Mouse (Mus musculus) intestine, embryonic 16.5 days (tissue): ENCODE measurements around the gene Cep295. TPM values are rescaled to one million over a fixed set of nuclear protein-coding genes. Genes with fewer than 3 reads are reported as not detected.
A peak's percentile ranks its signal among the peaks of the same experiment; 100 is the strongest.

Experiments
- ATAC-seq: fragments of 200-750 bp; cut with Nextera tagmentation; 2 replicates; pipeline ENCODE4 v1.8.0; 2017; ENCODE audit warnings: moderate TSS enrichment, moderate library complexity
- H3K27ac ChIP-seq: fragments of 300-500 bp; sonication (generic); 2 replicates; pipeline ENCODE4 v1.5.1; 2014; ENCODE audit warnings: mild to moderate bottlenecking, low read length
- H3K27me3 ChIP-seq: fragments of 300-500 bp; sonication (generic); replicated peaks from 2 replicates; pipeline ENCODE4 v1.6.1; 2014; ENCODE audit warnings: low read length, control low read depth, mixed read lengths; ENCODE audit not compliant: control insufficient read depth, insufficient read depth
- H3K36me3 ChIP-seq: fragments of 300-500 bp; sonication (generic); 2 replicates; pipeline ENCODE4 v1.6.1; 2014; ENCODE audit warnings: low read length, control low read depth; ENCODE audit not compliant: control insufficient read depth, insufficient read depth
- H3K4me1 ChIP-seq: fragments of 300-500 bp; sonication (generic); 2 replicates; pipeline ENCODE4 v1.6.1; 2014; ENCODE audit warnings: low read length, control low read depth, mixed read lengths; ENCODE audit not compliant: control insufficient read depth, insufficient read depth
- H3K4me2 ChIP-seq: fragments of 300-500 bp; sonication (generic); 2 replicates; pipeline ENCODE4 v1.6.1; 2014; ENCODE audit warnings: low read depth, low read length, control low read depth
- H3K4me3 ChIP-seq: fragments of 300-500 bp; sonication (generic); 2 replicates; pipeline ENCODE4 v1.5.1; 2014; ENCODE audit warnings: mild to moderate bottlenecking, low read length
- H3K9ac ChIP-seq: fragments of 300-500 bp; sonication (generic); 2 replicates; pipeline ENCODE4 v1.6.1; 2014; ENCODE audit warnings: low read depth, low read length
- H3K9me3 ChIP-seq: fragments of 300-500 bp; sonication (generic); 2 replicates; pipeline ENCODE4 v1.6.1; 2016; ENCODE audit warnings: low read length, control low read depth; ENCODE audit not compliant: control insufficient read depth
- WGBS: fragments of 180-500 bp; shearing (Covaris S2); extraction: QIAGEN DNeasy Blood & Tissue Kit; methylation state at CpG from one replicate; pipeline ENCODE4 v1.1.7; 2014; 5-methylcytosine and 5-hydroxymethylcytosine counted together
- polyA plus RNA-seq: library from polyadenylated mRNA; unstranded; fragments of >200 nt; fragmentation: Nextera tagmentation; extraction: Ambion mirVana; gene quantifications from 2 replicates; pipeline ENCODE4 v1.2.1, GENCODE M21; 2015

The Cep295 gene
- polyA plus RNA-seq: 8.0 and 9.6 TPM in 2 replicates

GRCm38 (mm10) chr9:15357484-15358275 lies at the start of gene Cep295:
Gene Cep295 (minus strand): TSS chr9:15357788.
- peaks cover 6% of the 10 kb centered on the region; the same call in 1 of the 2 replicates for H3K4me1 ChIP-seq
- H3K27me3 ChIP-seq: no peaks in the 10 kb centered on the region
- no peaks in the 10 kb centered on the region for H3K9me3 ChIP-seq
- no peaks in the 10 kb centered on the region for H3K36me3 ChIP-seq
- peak within 1 kb of the TSS; percentile 84 for H3K4me3 ChIP-seq
- H3K9ac ChIP-seq: peak within 1 kb of the TSS; percentile 88
- H3K4me2 ChIP-seq: peak within 1 kb of the TSS; percentile 58
- H3K27ac ChIP-seq: peak within 1 kb of the TSS; percentile 59
- 2% methylated on average over 60 of the region's 60 CpGs for WGBS
- ATAC-seq: peak; percentile 100

- no peak overlapping the region for H3K4me2 ChIP-seq
- WGBS: 66% methylated on average over 4 of the region's 4 CpGs
- no peak overlapping the region for H3K9ac ChIP-seq
- H3K9me3 ChIP-seq: no peaks in the 10 kb centered on the region
- H3K27ac ChIP-seq: no peak overlapping the region
- H3K27me3 ChIP-seq: no peaks in the 10 kb centered on the region
- no peaks in the 10 kb centered on the region for H3K4me1 ChIP-seq
- no peak overlapping the region for H3K4me3 ChIP-seq
- ATAC-seq: no peak
- H3K36me3 ChIP-seq: no peaks in the 10 kb centered on the region
Measured at GRCm38 (mm10) chr9:15397591-15397990, 40.0 kb upstream of the Cep295 start.

- Histone ChIP-seq H3K27me3 (no peaks in the 10 kb centered on the region), H3K9ac (no peak overlapping the region), H3K9me3 (no peaks in the 10 kb centered on the region), H3K36me3 (no peaks in the 10 kb centered on the region), H3K4me1 (no peaks in the 10 kb centered on the region), H3K27ac (no peak overlapping the region), H3K4me2 (no peak overlapping the region), H3K4me3 (no peak overlapping the region)
- no peak for ATAC-seq
- WGBS: 76% methylated on average over 1 of the region's 1 CpGs
Measured at GRCm38 (mm10) chr9:15395353-15395942, 37.9 kb upstream of the Cep295 start.

- Histone ChIP-seq H3K27ac (no peak overlapping the region), H3K4me3 (no peak overlapping the region), H3K36me3 (no peaks in the 10 kb centered on the region), H3K27me3 (no peaks in the 10 kb centered on the region), H3K4me1 (no peaks in the 10 kb centered on the region), H3K4me2 (no peak overlapping the region), H3K9ac (no peak overlapping the region), H3K9me3 (no peaks in the 10 kb centered on the region)
- ATAC-seq: no peak
- WGBS: 78% methylated on average over 5 of the region's 5 CpGs
Measured at GRCm38 (mm10) chr9:15387075-15387643, 29.6 kb upstream of the Cep295 start.

GRCm38 (mm10) chr9:15384266-15384665 lies 26.7 kb upstream of the Cep295 start:
- Histone ChIP-seq H3K9ac (no peak overlapping the region), H3K9me3 (no peaks in the 10 kb centered on the region), H3K4me2 (no peak overlapping the region), H3K27ac (no peak overlapping the region), H3K27me3 (no peaks in the 10 kb centered on the region), H3K4me1 (no peaks in the 10 kb centered on the region), H3K36me3 (no peaks in the 10 kb centered on the region), H3K4me3 (no peak overlapping the region)
- no peak for ATAC-seq
- WGBS: 75% methylated on average over 5 of the region's 5 CpGs

GRCm38 (mm10) chr9:15366260-15366659 lies 8.7 kb upstream of the Cep295 start:
- Histone ChIP-seq H3K9me3 (no peaks in the 10 kb centered on the region), H3K4me1 (no peaks in the 10 kb centered on the region), H3K9ac (no peak overlapping the region), H3K4me2 (no peak overlapping the region), H3K4me3 (no peak overlapping the region), H3K27ac (no peak overlapping the region), H3K27me3 (no peaks in the 10 kb centered on the region), H3K36me3 (no peaks in the 10 kb centered on the region)
- no peak for ATAC-seq
- 71% methylated on average over 2 of the region's 2 CpGs for WGBS

- Histone ChIP-seq H3K36me3 (no peaks in the 10 kb centered on the region), H3K9me3 (no peaks in the 10 kb centered on the region), H3K27ac (no peak overlapping the region), H3K27me3 (no peaks in the 10 kb centered on the region), H3K4me3 (no peak overlapping the region), H3K9ac (no peak overlapping the region), H3K4me2 (no peak overlapping the region), H3K4me1 (no peaks in the 10 kb centered on the region)
- ATAC-seq: peak; percentile 31; the same call in 1 of the 2 replicates
- WGBS: 95% methylated on average over 1 of the region's 1 CpGs
Measured at GRCm38 (mm10) chr9:15365856-15366255, 8.3 kb upstream of the Cep295 start.

GRCm38 (mm10) chr9:15364843-15365242 lies 7.3 kb upstream of the Cep295 start:
- H3K9me3 ChIP-seq: no peaks in the 10 kb centered on the region
- H3K4me1 ChIP-seq: no peaks in the 10 kb centered on the region
- 67% methylated on average over 1 of the region's 1 CpGs for WGBS
- ATAC-seq: no peak
- H3K27me3 ChIP-seq: no peaks in the 10 kb centered on the region
- H3K4me2 ChIP-seq: no peak overlapping the region
- no peak overlapping the region for H3K9ac ChIP-seq
- H3K27ac ChIP-seq: no peak overlapping the region
- H3K4me3 ChIP-seq: no peak overlapping the region
- H3K36me3 ChIP-seq: no peaks in the 10 kb centered on the region

GRCm38 (mm10) chr9:15356916-15357483 lies 588 bp downstream of the Cep295 start:
- H3K27ac ChIP-seq: peak overlapping the region; percentile 59; the same call in 1 of the 2 replicates
- peak overlapping the region; percentile 84 for H3K4me3 ChIP-seq
- WGBS: under 1% methylated on average over 9 of the region's 9 CpGs
- peaks cover 6% of the 10 kb centered on the region; the same call in 1 of the 2 replicates for H3K4me1 ChIP-seq
- no peaks in the 10 kb centered on the region for H3K27me3 ChIP-seq
- peak overlapping the region; percentile 53 for H3K4me2 ChIP-seq
- no peaks in the 10 kb centered on the region for H3K36me3 ChIP-seq
- ATAC-seq: peak; percentile 57; the same call in 1 of the 2 replicates
- peak overlapping the region; percentile 88 for H3K9ac ChIP-seq
- no peaks in the 10 kb centered on the region for H3K9me3 ChIP-seq
